Mouse (Mus musculus) urinary bladder, adult 18-20 months (tissue): ENCODE data around the gene Kif26b.

Experiments used
- DNase-seq, 2 experiments: peaks; one replicate each; pipeline ENCODE4 v3.0.0; 2022; ENCODE audit warnings: low spot score in 2 of 2, mixed read lengths in 2 of 2

The Kif26b gene

GRCm38 (mm10) chr1:178661556-178661955, 132.6 kb downstream of the Kif26b start:
- no peak for DNase-seq

GRCm38 (mm10) chr1:178663539-178663938, 134.6 kb downstream of the Kif26b start:
- DNase-seq, result no peak

- no peak for DNase-seq
Observed at GRCm38 (mm10) chr1:178664271-178664969, 135.5 kb downstream of the Kif26b start.

GRCm38 (mm10) chr1:178666524-178666923, 137.6 kb downstream of the Kif26b start:
- no peak for DNase-seq

- DNase-seq, result no peak
Observed at GRCm38 (mm10) chr1:178667808-178668207, 138.9 kb downstream of the Kif26b start.

- peak; percentile 13 to 25 for DNase-seq
Observed at GRCm38 (mm10) chr1:178668907-178669306, 140.0 kb downstream of the Kif26b start.

- DNase-seq, result no peak
Observed at GRCm38 (mm10) chr1:178673051-178673450, 144.1 kb downstream of the Kif26b start.

GRCm38 (mm10) chr1:178673506-178673905, 144.6 kb downstream of the Kif26b start:
- no peak for DNase-seq

- no peak for DNase-seq
Observed at GRCm38 (mm10) chr1:178675542-178676252, 146.8 kb downstream of the Kif26b start.

GRCm38 (mm10) chr1:178677160-178677559, 148.2 kb downstream of the Kif26b start:
- DNase-seq, result no peak

GRCm38 (mm10) chr1:178677630-178678221, 148.8 kb downstream of the Kif26b start:
- no peak for DNase-seq

GRCm38 (mm10) chr1:178683631-178684030, 154.7 kb downstream of the Kif26b start:
- DNase-seq, result no peak

- no peak for DNase-seq
Observed at GRCm38 (mm10) chr1:178684991-178685680, 156.2 kb downstream of the Kif26b start.

GRCm38 (mm10) chr1:178686881-178687280, 158.0 kb downstream of the Kif26b start:
- no peak for DNase-seq

GRCm38 (mm10) chr1:178689512-178689911, 160.6 kb downstream of the Kif26b start:
- no peak for DNase-seq

- DNase-seq, result no peak
Observed at GRCm38 (mm10) chr1:178691679-178692078, 162.8 kb downstream of the Kif26b start.

- no peak for DNase-seq
Observed at GRCm38 (mm10) chr1:178700102-178700501, 171.2 kb downstream of the Kif26b start.

- DNase-seq, result no peak
Observed at GRCm38 (mm10) chr1:178703496-178703895, 174.6 kb downstream of the Kif26b start.

- DNase-seq, result peak; percentile 17 to 31
Observed at GRCm38 (mm10) chr1:178707925-178708351, 179.0 kb downstream of the Kif26b start.

GRCm38 (mm10) chr1:178708356-178708755, 179.4 kb downstream of the Kif26b start:
- DNase-seq, result no peak

GRCm38 (mm10) chr1:178712189-178712873, 183.4 kb downstream of the Kif26b start:
- DNase-seq, result no peak

GRCm38 (mm10) chr1:178714209-178714608, 185.3 kb downstream of the Kif26b start:
- no peak for DNase-seq
